Mouse (Mus musculus) erythroblast, embryonic 14.5 days (primary cell): Measurements from ENCODE around the gene Rsph1. TPM values are rescaled to one million over a fixed set of nuclear protein-coding genes. Genes with fewer than 3 reads are reported as not detected.
A peak's percentile ranks its signal among the peaks of the same experiment; 100 is the strongest.

Experiments
- H3K27me3 ChIP-seq: 2 replicates; pipeline ENCODE4 v1.6.1; 2012; ENCODE audit warnings: inconsistent platforms; ENCODE audit not compliant: control insufficient read depth
- H3K36me3 ChIP-seq: 2 replicates; pipeline ENCODE4 v1.6.1; 2012; ENCODE audit warnings: mild to moderate bottlenecking, inconsistent platforms; ENCODE audit not compliant: control insufficient read depth
- H3K4me1 ChIP-seq: 2 replicates; pipeline ENCODE4 v1.6.1; 2012; ENCODE audit warnings: inconsistent platforms; ENCODE audit not compliant: control insufficient read depth
- H3K4me3 ChIP-seq: replicated peaks from 2 replicates; pipeline ENCODE3; 2012; ENCODE audit warnings: moderate library complexity, mild to moderate bottlenecking, inconsistent platforms
- H3K9me3 ChIP-seq: 2 replicates; pipeline ENCODE4 v1.6.1; 2012; ENCODE audit warnings: low read length, inconsistent platforms, mixed read lengths; ENCODE audit not compliant: control insufficient read depth
- GATA1 ChIP-seq: IDR thresholded peaks from 2 replicates; pipeline ENCODE4 v1.6.1; 2012; ENCODE audit warnings: low read length, inconsistent platforms, mixed read lengths
- TAL1 ChIP-seq: IDR thresholded peaks from 3 replicates; pipeline ENCODE4 v1.6.1; 2012; ENCODE audit warnings: low read length, inconsistent platforms, mixed read lengths
- polyA plus RNA-seq: library from polyadenylated mRNA; stranded (reverse); fragments of >175 nt; gene quantifications from 2 replicates; pipeline ENCODE4 v1.2.3, GENCODE M21; 2012

Gene Rsph1
- polyA plus RNA-seq, 1 experiment: not detected

DNA sequence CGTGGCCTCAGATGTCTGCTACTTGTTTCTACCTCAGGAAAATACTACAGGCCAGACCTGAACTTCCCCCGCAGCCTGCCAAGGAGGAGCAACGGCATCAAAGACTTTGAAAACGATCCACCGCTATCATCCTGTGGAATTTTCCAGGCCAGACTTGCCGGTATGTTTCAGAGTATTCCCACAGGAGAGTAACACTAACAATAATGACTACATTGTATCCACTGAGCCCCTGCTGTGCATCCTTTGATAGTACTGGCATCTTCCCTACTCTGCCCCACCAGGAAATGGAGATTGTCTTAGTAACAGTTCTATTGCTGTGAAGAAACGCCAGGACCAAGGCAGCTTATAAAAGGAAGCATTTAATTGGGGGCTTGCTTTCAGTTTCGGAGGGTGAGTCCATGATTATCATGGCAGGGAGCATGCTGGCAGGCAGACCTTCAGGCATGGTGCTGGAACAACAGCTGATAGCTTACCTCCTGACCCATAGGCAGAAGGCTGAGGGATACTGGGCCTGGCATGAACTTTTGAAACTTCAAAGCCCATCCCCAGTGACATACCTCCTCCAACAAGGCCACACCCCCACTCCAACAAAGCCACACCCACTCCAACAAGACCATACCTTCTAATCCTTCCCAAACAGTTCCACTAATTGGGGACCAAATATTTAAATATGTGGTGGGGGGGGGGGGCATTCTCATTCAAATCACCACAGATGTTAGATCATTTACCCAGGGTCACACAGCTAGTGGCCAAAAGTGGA, 44.8 kb downstream of the Rsph1 start:
- TF ChIP-seq GATA1: no peak
- TF ChIP-seq TAL1: no peak
- Histone ChIP-seq H3K27me3 (no peaks in the 10 kb centered on the region), H3K4me1 (peaks cover 63% of the 10 kb centered on the region), H3K36me3 (peaks cover 77% of the 10 kb centered on the region), H3K9me3 (peaks cover 11% of the 10 kb centered on the region), H3K4me3 (peak overlapping the region; percentile 25)

DNA sequence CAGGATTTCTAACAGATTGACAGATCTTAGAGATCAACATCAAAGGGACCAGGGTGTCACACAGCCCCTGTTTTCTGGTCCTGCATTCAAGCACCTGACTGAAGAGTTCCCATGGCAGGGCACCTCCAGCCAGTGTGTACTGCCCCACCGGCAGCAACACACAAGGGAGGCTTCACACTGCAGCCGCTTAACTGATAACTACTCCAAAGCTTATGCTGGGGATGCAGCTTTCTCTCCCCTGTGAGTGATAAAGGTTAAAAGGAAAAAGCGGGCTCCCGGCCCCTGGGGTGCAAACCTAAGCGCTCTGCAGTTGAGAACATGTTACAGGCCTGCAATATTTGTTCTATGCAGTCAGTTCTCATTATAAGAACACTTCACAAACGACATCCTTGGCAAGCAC, 45.4 kb downstream of the Rsph1 start:
- H3K36me3 ChIP-seq: peaks cover 75% of the 10 kb centered on the region
- peaks cover 11% of the 10 kb centered on the region for H3K9me3 ChIP-seq
- peaks cover 61% of the 10 kb centered on the region for H3K4me1 ChIP-seq
- H3K27me3 ChIP-seq: no peaks in the 10 kb centered on the region
- H3K4me3 ChIP-seq: peak overlapping the region; percentile 25
- TF ChIP-seq GATA1 (peak; percentile 33; the same call in 1 of the 2 replicates), TAL1 (peak; percentile 70)

DNA sequence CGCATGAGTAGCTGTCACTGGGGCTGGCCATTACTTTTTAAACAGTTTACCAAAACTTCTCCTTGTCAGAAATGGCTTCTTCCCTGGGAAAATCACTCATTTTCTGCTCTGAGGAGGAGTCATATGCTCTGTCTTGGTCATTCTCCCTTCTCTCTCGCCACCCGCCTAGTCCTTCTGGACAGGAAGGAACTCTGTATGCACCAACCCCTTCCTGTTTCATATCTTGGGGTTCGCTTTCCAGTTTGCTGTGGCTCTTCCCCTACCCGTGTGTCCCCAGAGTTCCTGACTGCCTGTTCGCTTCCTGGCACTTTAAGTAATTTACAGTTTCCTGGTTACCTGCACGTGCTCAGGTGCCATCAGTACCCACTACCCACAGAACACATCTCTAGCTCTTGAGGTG, 50.3 kb downstream of the Rsph1 start:
- Histone ChIP-seq H3K4me3 (no peak overlapping the region), H3K9me3 (no peaks in the 10 kb centered on the region), H3K36me3 (peaks cover 66% of the 10 kb centered on the region), H3K4me1 (peaks cover 60% of the 10 kb centered on the region), H3K27me3 (no peaks in the 10 kb centered on the region)
- TF ChIP-seq GATA1 (no peak), TAL1 (no peak)

DNA sequence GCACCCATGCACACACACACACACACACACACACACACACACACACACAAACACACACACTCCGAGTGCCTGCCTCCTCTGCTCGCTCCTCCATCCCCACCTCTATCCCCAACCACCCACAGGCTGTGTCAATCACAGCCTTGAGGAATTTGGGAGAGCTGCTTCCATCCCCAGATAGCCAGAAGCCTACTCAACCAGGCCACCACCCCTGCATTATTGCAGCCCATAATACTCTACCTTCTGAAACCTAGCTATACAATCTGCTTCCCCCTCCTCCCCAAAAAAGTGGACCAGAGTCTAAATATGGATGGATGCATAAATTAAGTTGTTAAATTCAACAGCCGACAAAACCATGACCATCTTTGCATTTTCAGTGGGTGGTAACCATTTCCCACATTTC, 50.8 kb downstream of the Rsph1 start:
- H3K27me3 ChIP-seq: no peaks in the 10 kb centered on the region
- peaks cover 56% of the 10 kb centered on the region for H3K4me1 ChIP-seq
- peaks cover 67% of the 10 kb centered on the region for H3K36me3 ChIP-seq
- no peaks in the 10 kb centered on the region for H3K9me3 ChIP-seq
- TF ChIP-seq TAL1 (no peak), GATA1 (no peak)
- H3K4me3 ChIP-seq: no peak overlapping the region

DNA sequence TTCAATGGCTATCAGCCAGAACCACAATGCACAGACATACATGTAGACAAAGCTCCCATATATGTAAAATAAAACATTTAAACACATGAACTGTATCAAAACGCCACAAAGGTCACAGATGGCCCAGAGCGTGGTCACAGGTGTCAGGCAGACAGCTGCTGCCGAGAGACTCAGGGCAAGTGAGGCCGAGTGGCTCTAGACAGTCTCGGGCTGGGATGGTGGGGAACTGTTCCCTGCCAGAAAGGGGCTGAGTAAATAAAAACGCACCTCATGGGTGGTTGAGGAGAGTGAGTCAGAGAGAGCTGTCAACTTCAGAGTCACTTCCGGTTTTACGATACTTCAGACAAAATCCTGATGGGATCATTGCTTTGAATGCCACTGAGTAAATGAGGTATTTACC, 52.6 kb downstream of the Rsph1 start:
- Histone ChIP-seq H3K9me3 (no peaks in the 10 kb centered on the region), H3K4me1 (peaks cover 55% of the 10 kb centered on the region), H3K4me3 (no peak overlapping the region), H3K27me3 (no peaks in the 10 kb centered on the region), H3K36me3 (peaks cover 77% of the 10 kb centered on the region)
- TF ChIP-seq GATA1 (no peak), TAL1 (no peak)

DNA sequence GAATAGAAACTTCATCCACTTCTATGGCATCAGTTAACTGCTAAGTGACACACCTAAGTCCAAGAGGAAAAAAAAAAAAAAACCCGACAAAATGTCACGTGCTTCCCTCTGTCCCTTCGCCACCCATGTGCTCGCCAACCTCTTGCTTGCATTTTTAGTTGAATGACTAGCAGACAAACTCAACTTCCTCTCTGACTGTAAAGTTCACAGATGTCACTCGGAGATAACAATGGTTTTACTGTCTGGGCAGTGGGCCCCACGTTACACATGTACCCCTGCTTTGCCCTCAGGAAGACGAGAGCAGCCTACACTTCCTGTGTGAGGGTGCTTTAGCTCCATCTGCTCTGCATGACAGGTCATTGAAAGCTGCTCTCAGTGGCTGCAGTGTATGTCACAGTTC, 53.3 kb downstream of the Rsph1 start:
- Histone ChIP-seq H3K27me3 (no peaks in the 10 kb centered on the region), H3K4me3 (no peak overlapping the region), H3K36me3 (peaks cover 83% of the 10 kb centered on the region), H3K9me3 (no peaks in the 10 kb centered on the region), H3K4me1 (peaks cover 53% of the 10 kb centered on the region)
- TF ChIP-seq TAL1 (no peak), GATA1 (no peak)

DNA sequence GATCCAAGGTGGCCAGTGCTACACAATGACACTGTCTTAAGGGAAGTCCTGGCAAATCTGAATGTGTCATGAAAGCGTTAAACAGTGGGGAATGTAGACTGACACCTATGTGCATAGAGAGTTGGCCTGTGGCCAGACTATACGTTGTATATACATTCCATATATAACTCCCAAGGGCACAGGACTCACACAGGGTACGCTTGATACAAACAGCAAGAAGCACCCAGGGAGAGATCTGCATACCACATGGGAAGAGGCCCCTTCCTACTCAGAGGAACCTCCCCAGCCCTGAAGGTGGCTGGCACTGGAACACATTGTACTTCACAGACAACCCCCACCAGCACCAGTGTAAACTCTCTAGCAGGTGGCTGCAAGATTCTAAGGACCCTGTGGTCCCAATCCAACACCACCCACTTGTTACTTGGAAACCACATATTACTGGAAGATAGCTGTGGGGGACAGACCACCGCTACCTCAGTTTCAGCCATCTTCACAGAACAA, 54.3 kb downstream of the Rsph1 start:
- TF ChIP-seq GATA1: no peak
- TF ChIP-seq TAL1: no peak
- Histone ChIP-seq H3K36me3 (peaks cover 84% of the 10 kb centered on the region), H3K9me3 (no peaks in the 10 kb centered on the region), H3K4me3 (no peak overlapping the region), H3K4me1 (peaks cover 43% of the 10 kb centered on the region), H3K27me3 (no peaks in the 10 kb centered on the region)

DNA sequence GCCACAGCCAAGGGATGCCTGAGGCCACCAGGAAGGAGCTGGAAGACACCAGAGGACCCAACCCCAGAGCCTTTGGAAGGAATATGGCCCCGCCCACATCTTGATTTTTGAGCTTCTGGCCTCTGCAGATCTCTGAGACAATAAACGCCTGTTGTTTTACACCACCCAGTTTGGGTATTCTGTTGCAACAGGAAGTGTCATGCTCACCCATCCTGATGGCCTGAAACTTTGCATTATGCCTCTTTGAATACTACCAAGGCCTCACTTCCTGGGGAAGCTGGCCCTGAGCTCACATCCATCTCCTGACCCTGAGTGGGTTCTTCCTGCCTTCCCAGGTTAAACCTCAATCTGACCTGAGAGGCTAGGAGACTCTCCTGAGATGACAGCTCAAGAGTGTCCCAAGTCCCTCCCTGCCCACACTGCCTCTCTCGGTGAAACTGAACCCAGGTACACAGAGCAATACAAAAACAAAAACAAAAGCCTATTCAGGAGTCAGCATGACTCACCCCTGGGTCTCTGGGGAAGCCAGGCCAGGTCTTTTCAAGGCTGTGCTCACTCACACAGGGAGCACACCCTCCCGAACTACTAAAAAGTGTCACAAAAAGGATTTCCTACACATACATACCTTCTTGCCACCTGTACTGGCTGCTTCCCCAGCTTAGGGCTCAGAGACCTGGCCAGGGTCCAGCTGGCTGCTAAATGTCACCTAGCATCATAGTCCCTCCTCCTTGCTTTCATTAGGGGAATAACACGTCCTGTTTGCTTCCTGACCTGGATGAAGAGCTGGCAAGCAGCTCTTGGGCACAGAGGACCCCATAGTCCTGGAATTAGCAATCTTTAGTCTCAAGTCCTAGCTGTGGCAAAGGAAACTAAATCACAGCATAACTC, 60.9 kb downstream of the Rsph1 start:
- TF ChIP-seq GATA1 (no peak), TAL1 (no peak)
- Histone ChIP-seq H3K36me3 (peaks cover 92% of the 10 kb centered on the region), H3K9me3 (no peaks in the 10 kb centered on the region), H3K4me3 (no peak overlapping the region), H3K27me3 (no peaks in the 10 kb centered on the region), H3K4me1 (peaks cover 27% of the 10 kb centered on the region)

DNA sequence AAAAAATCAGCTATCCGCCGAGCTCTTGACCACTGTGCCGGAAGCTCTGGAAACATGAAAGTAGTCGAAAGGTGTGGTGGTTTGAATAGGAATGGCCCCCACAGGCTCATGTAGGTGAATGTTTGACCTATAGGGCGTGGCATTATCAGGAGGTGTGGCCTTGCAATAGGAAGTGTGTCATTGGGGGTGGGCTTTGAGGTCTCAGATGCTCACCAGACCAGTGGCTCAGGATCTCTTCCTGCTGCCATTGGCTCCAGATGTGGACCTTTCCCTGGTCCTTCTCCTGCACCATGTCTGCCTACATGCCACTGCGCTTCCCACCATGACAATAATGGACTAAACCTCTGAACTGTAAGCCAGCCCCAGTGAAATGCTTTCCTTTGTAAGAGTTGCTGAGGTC, 65.3 kb downstream of the Rsph1 start:
- TF ChIP-seq TAL1 (no peak), GATA1 (no peak)
- H3K4me1 ChIP-seq: peaks cover 55% of the 10 kb centered on the region

More for the DNA sequence above, 65.3 kb downstream of the Rsph1 start:
- Histone ChIP-seq H3K4me3 (no peak overlapping the region), H3K9me3 (no peaks in the 10 kb centered on the region), H3K27me3 (no peaks in the 10 kb centered on the region), H3K36me3 (peaks cover 63% of the 10 kb centered on the region)
